ENCODE assay signal across 8 mouse cellular contexts in the genomic region with DNA sequence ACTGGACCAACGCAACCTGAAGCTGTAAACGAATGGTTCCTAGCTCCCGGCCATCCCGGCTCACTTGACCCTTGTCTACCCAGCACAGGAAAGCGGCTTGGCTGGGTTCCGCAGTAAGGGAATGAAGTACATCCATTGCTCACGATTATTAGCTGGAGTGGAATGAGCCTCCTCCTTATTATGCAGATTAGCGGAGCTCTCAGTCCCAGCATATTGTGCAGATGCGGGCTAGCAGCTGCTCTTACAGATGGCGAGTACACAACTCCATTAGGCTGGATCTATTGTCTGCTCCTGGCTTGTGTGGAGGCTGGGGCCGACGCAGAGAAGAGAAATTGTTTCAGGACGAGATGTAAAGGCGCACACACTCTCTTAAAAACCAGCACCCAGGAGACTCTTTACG.
A peak's percentile ranks its signal among the peaks of the same experiment; 100 is the strongest.
DNase-seq lines count a peak whose midpoint lies in the region; ATAC-seq lines count a peak whose summit lies in the region.
"Had no signal": no experiment of that assay in that cellular context is flagged by ENCODE, and none has a peak within 500 bp of the region (broad histone marks: within the 10 kb centered on the region; RNA-seq: fewer than 3 reads in every experiment).

No protein-coding gene starts in this region.

- DNase-seq in Muller cell, postnatal 12 days (ENCODE audit: inconsistent ontology term) = peak; percentile 70
- DNase-seq in embryo, embryonic 11 days = peak; percentile 68
- DNase-seq in hindbrain, embryonic 14.5 days (ENCODE audit: low spot score) = peak; percentile 84
- DNase-seq in midbrain, embryonic 14.5 days = peak; percentile 86
- no peak for DNase-seq in heart, postnatal 25 days (ENCODE audit: low spot score)

- peak overlapping the region; percentile 51 for H3K4me2 ChIP-seq in hindbrain, embryonic 14.5 days (replicated peaks)
- H3K4me2 ChIP-seq in midbrain, embryonic 14.5 days (ENCODE audit: low read length) = peak overlapping the region; percentile 54
- H3K4me2 ChIP-seq in kidney, embryonic 16.5 days (replicated peaks; ENCODE audit: low read depth, low read length) = no peak overlapping the region

- ATAC-seq in hindbrain, embryonic 14.5 days (ENCODE audit: low FRiP score) = peak; percentile 96
- ATAC-seq in midbrain, embryonic 14.5 days (ENCODE audit: low FRiP score, low TSS enrichment) = peak; percentile 88
- ATAC-seq in inflammation-experienced regulatory T-cells, adult 6 months = no peak
- ATAC-seq in kidney, embryonic 16.5 days (ENCODE audit: low FRiP score, low TSS enrichment) = no peak
- ATAC-seq: Patski had no signal

- peaks cover 14% of the 10 kb centered on the region for H3K4me1 ChIP-seq in hindbrain, embryonic 14.5 days (replicated peaks; ENCODE audit: control insufficient read depth, insufficient read depth, low read length)
- peaks cover 7% of the 10 kb centered on the region for H3K4me1 ChIP-seq in midbrain, embryonic 14.5 days (ENCODE audit: control insufficient read depth, insufficient read depth, low read length)
- no peaks in the 10 kb centered on the region for H3K4me1 ChIP-seq in kidney, embryonic 16.5 days (ENCODE audit: insufficient read depth, low read length)

- 11% methylated on average over 15 of the region's 15 CpGs for WGBS in hindbrain, embryonic 14.5 days
- WGBS in midbrain, embryonic 14.5 days = 7% methylated on average over 15 of the region's 15 CpGs
- WGBS in kidney, embryonic 16.5 days = 69% methylated on average over 15 of the region's 15 CpGs

- peak overlapping the region; percentile 52 for H3K9ac ChIP-seq in hindbrain, embryonic 14.5 days
- H3K9ac ChIP-seq in midbrain, embryonic 14.5 days (replicated peaks; ENCODE audit: low read length) = peak overlapping the region; percentile 40; the same call in 1 of the 2 replicates
- H3K9ac ChIP-seq in kidney, embryonic 16.5 days (replicated peaks; ENCODE audit: low read length) = no peak overlapping the region

- H3K27me3 ChIP-seq in hindbrain, embryonic 14.5 days (ENCODE audit: control insufficient read depth, insufficient read depth, low read length) = no peaks in the 10 kb centered on the region
- no peaks in the 10 kb centered on the region for H3K27me3 ChIP-seq in midbrain, embryonic 14.5 days (ENCODE audit: control insufficient read depth, insufficient read depth, low read length)
- H3K27me3 ChIP-seq in kidney, embryonic 16.5 days (ENCODE audit: insufficient read depth, low read length) = no peaks in the 10 kb centered on the region

- no peaks in the 10 kb centered on the region for H3K9me3 ChIP-seq in hindbrain, embryonic 14.5 days (ENCODE audit: control insufficient read depth, low read length)
- no peaks in the 10 kb centered on the region for H3K9me3 ChIP-seq in midbrain, embryonic 14.5 days (ENCODE audit: control insufficient read depth, low read length)
- H3K9me3 ChIP-seq in kidney, embryonic 16.5 days (ENCODE audit: low read length) = no peaks in the 10 kb centered on the region

- peak overlapping the region; percentile 17 for H3K4me3 ChIP-seq in hindbrain, embryonic 14.5 days (replicated peaks; ENCODE audit: low read length)
- H3K4me3 ChIP-seq in midbrain, embryonic 14.5 days (replicated peaks; ENCODE audit: low read depth, low read length) = peak overlapping the region; percentile 19
- no peak overlapping the region for H3K4me3 ChIP-seq in kidney, embryonic 16.5 days (ENCODE audit: low read length)

- intact Hi-C loops in heart, postnatal 25 days (cut with DNase I) = no loop called here

- peak overlapping the region; percentile 86 for H3K27ac ChIP-seq in hindbrain, embryonic 14.5 days
- H3K27ac ChIP-seq in midbrain, embryonic 14.5 days (replicated peaks; ENCODE audit: low read depth, low read length) = peak overlapping the region; percentile 81
- no peak overlapping the region for H3K27ac ChIP-seq in kidney, embryonic 16.5 days (ENCODE audit: low read length)

- H3K36me3 ChIP-seq in hindbrain, embryonic 14.5 days (replicated peaks; ENCODE audit: control insufficient read depth, insufficient read depth) = no peaks in the 10 kb centered on the region
- H3K36me3 ChIP-seq in midbrain, embryonic 14.5 days (ENCODE audit: control insufficient read depth, insufficient read depth, low read length) = no peaks in the 10 kb centered on the region
- no peaks in the 10 kb centered on the region for H3K36me3 ChIP-seq in kidney, embryonic 16.5 days (ENCODE audit: insufficient read depth, low read length)

Comparison
In these comparisons a context has a peak if more than half of its experiments do, and no peak if none do; other contexts are left out.
1. ATAC-seq: peak in hindbrain, embryonic 14.5 days (single experiment) and midbrain, embryonic 14.5 days (single experiment); none in inflammation-experienced regulatory T-cells, adult 6 months (single experiment) and kidney, embryonic 16.5 days (single experiment).